Mouse (Mus musculus): Measurements from ENCODE around the gene 1500009C09Rik. TPM values are rescaled to one million over a fixed set of nuclear protein-coding genes. Genes with fewer than 3 reads are reported as not detected.

Gene 1500009C09Rik
- not detected for total RNA-seq (2023)

GRCm38 (mm10) chr15:82252097-82252496, at the start of gene 1500009C09Rik:
Gene 1500009C09Rik (plus strand): TSS chr15:82252397.

GRCm38 (mm10) chr15:82212752-82213063, 39.5 kb upstream of the 1500009C09Rik start, which contains the start of gene Shisa8:
Gene Shisa8 (minus strand): TSS chr15:82212815.

GRCm38 (mm10) chr15:82223657-82224601, 28.3 kb upstream of the 1500009C09Rik start, which contains the start of gene Tnfrsf13c:
Gene Tnfrsf13c (minus strand): TSS chr15:82224369.

GRCm38 (mm10) chr15:82244115-82244804, 7.9 kb upstream of the 1500009C09Rik start, which contains the start of gene Cenpm:
Gene Cenpm (minus strand): TSS chr15:82244748.

GRCm38 (mm10) chr15:82274593-82274926, 22.4 kb downstream of the 1500009C09Rik start, which contains the start of gene Sept3:
Gene Sept3 (plus strand): TSS chr15:82274893.

GRCm38 (mm10) chr15:82298764-82299561, 46.8 kb downstream of the 1500009C09Rik start, which contains the start of gene Wbp2nl:
Gene Wbp2nl (plus strand): TSS chr15:82298954.

Other genes starting within 250 kb of the 1500009C09Rik start
- gene Desi1, start 218.5 kb upstream of the 1500009C09Rik start, total RNA-seq (2023): 10 to 100 TPM; 18.6 to 23.8 TPM
- gene Snu13, start 204.8 kb upstream of the 1500009C09Rik start, total RNA-seq (2023): 10 to 100 TPM; 44.8 to 47.4 TPM
- gene 4930407I10Rik, start 193.2 kb upstream of the 1500009C09Rik start, total RNA-seq (2023): not detected
- gene Mei1, start 182.4 kb upstream of the 1500009C09Rik start, total RNA-seq (2023): not detected
- 10 to 100 TPM; 11.2 to 12.7 TPM for gene Ccdc134, start 124.5 kb upstream of the 1500009C09Rik start, total RNA-seq (2023)
- 10 to 100 TPM; 76.3 to 79.6 TPM for gene Srebf2, start 105.2 kb upstream of the 1500009C09Rik start, total RNA-seq (2023)
- under 1 TPM in 1 of 2 experiments, not detected in 1; 0.40 TPM for gene Shisa8, start 39.6 kb upstream of the 1500009C09Rik start, total RNA-seq (2023)
- 1 to 10 TPM; 1.8 to 4.3 TPM for gene Tnfrsf13c, start 28.0 kb upstream of the 1500009C09Rik start, total RNA-seq (2023)
- gene Cenpm, start 7.6 kb upstream of the 1500009C09Rik start, total RNA-seq (2023): 10 to 100 TPM; 11.5 to 16.9 TPM
- gene Sept3, start 22.5 kb downstream of the 1500009C09Rik start, total RNA-seq (2023): not detected
- gene Wbp2nl, start 46.6 kb downstream of the 1500009C09Rik start, total RNA-seq (2023): under 1 TPM; 0.35 to 0.42 TPM
- 100 to 1,000 TPM in 1 of 2 experiments, 10 to 100 TPM in 1; 93.8 to 108 TPM for gene Naga, start 86.5 kb downstream of the 1500009C09Rik start, total RNA-seq (2023)
- gene Pheta2, start 86.5 kb downstream of the 1500009C09Rik start, total RNA-seq (2023): 1 to 10 TPM; 1.8 to 2.8 TPM
- gene Smdt1, start 86.6 kb downstream of the 1500009C09Rik start, total RNA-seq (2023): 100 to 1,000 TPM in 1 of 2 experiments, 10 to 100 TPM in 1; 83.7 to 103 TPM
- 10 to 100 TPM; 79.4 to 88.3 TPM for gene Ndufa6, start 101.9 kb downstream of the 1500009C09Rik start, total RNA-seq (2023)
- gene Cyp2d22, start 127.9 kb downstream of the 1500009C09Rik start, total RNA-seq (2023): 1 to 10 TPM in 1 of 2 experiments, under 1 TPM in 1; 0.99 to 1.5 TPM
- gene Cyp2d11, start 141.6 kb downstream of the 1500009C09Rik start, total RNA-seq (2023): not detected
- not detected for gene Cyp2d10, start 154.8 kb downstream of the 1500009C09Rik start, total RNA-seq (2023)
- not detected for gene Cyp2d9, start 181.0 kb downstream of the 1500009C09Rik start, total RNA-seq (2023)